Mouse (Mus musculus): ENCODE results near the gene Accsl.
A peak's percentile ranks its signal among the peaks of the same experiment; 100 is the strongest.

Accsl gene

GRCm38 (mm10) chr2:93874606-93875005, 5.6 kb upstream of the Accsl start:
- DNase-seq (ENCODE audit: extremely low spot score, low spot score): no peak

- no peak for DNase-seq (ENCODE audit: extremely low spot score, low spot score)
These were observed 5.2 kb upstream of the Accsl start for GRCm38 (mm10) chr2:93874227-93874514.

DNA sequence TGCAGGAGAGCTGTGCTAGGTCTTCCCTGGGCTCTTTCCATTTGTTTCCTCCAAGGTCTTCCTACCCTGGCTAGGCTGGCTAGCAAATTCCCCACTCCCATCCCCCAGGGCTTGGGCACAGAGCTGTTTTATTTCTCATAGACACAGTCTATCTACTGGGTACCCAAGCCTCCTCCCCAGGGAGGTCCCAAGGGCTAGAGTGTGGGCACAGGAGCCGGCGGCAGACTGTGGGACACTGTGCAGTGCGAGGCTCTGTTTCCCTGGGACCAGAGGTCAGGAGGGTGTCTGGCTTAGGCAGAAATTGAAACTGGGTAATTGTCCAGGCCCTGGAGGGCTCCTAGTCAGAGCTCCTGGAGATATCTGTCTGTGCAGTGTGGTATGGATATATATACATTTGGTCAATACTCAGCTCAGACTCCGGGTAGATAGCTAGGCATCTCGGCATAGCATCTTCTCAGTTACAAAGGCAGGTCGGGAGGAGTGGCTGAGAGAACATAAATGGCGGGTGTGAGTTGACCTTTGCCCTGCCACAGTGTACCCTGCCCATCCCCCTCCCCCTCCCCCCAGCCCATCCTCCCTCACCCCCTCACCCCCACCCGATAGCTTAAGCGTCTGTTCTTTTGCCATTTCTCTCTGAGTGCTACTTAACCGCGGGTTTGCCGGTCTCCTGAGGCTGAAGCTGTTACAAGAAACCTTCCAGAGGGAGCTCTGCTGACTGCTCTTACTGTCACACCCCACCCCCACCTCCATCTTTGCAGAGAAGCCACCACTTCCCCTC, 4.7 kb upstream of the Accsl start:
- DNase-seq (ENCODE audit: extremely low spot score, low spot score): peak; percentile 26

DNA sequence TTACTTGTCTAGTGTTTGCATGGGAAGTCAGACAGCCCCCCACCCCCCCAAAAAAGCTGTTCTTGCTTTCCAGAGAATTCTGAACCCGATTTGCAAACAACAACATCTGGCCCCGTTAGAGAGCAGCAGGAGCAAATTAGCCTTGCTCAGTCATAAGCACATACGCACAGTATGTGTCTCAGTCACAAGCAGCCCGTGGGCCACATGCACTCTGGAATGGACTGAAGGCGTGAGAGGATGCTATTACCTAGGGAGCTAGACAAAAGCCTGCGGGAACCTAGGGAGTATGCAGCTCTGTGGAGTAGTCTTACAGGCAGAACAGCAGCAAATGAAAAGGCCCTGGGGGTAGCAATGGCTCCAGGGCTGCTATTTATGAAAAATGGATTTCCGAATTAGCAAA, 3.3 kb upstream of the Accsl start:
- DNase-seq (ENCODE audit: extremely low spot score, low spot score): no peak

GRCm38 (mm10) chr2:93871411-93871925, 2.5 kb upstream of the Accsl start:
- DNase-seq (ENCODE audit: extremely low spot score, low spot score): no peak

DNA sequence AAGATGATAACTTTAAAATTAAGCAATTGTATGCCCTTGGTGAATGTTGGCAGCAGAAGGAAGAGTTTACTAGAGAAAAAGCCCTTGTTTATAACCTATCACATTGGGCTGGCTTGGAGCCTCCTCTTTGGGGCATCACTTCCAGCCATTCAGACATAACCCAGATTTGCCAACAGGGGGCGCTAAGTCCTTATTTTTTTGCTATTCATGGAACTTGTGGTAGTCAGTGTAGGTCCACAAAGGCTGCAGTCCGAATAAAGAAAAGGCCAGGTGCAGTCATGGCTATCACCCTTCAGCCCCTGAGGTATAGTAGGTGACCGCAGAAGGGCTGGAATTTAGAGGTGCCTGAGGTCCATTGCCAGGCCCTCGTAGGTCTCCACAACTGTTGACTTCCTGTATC, 1.9 kb upstream of the Accsl start:
- peak; percentile 78 for DNase-seq (ENCODE audit: extremely low spot score, low spot score)

DNA sequence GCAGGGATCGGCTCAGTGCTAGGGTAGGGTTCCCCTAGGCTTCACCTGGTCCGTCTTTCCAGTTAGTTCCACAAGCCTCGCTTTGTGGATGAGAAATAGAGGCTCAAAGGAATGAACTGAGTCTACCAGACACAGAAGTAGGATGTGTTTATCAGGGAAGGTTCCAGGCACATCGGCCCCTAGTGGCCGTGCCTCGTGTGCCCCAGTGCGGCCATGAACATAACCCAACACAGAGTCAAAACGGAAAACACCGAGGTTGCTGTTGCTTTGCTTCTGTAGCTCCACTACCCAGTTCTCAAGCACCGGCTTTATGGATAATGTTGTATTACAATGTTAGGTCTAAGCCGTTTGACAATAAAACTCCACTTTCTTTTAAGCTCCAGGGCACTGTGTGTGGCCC, 391 bp downstream of the Accsl start:
- DNase-seq (ENCODE audit: extremely low spot score, low spot score): no peak

DNA sequence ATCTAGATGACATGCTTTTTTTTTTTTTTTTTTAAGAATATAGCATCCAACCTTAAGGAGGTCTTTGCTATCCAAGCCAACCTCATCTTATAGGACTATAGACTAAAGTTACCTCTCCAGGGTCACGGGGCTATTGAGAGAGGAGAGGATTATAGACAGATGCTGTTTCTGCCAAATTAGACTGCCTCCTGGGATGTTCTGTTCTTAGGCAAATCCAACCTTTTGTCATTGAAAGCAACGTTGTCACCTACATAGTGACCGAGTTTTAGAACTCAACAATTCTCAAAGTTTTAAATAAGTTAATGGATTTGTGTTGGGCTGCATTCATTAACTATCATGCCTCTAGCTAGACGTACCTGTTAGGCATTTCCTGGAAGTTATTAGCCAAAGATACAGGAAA, 5.7 kb downstream of the Accsl start:
- no peak for DNase-seq (ENCODE audit: extremely low spot score, low spot score)

DNA sequence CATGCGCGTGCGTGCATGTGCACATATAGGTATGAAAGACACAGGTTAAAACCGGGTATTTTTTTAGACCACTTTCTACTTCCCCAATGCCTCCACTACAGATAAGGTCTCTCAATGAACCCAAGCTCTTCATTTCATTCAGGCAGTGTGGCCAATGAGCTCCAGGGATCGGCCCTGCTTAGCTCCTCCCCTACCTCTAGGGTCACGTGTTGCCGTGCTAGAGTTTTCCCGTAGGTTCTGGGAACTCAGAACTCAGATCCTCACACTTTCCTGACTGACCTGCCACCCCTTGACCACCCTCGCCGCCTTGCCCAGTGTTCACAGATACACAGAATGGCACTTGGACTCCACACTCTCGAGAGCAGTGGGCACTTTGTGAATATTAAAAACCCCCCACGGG, 10.1 kb downstream of the Accsl start:
- no peak for DNase-seq (ENCODE audit: extremely low spot score, low spot score)

DNA sequence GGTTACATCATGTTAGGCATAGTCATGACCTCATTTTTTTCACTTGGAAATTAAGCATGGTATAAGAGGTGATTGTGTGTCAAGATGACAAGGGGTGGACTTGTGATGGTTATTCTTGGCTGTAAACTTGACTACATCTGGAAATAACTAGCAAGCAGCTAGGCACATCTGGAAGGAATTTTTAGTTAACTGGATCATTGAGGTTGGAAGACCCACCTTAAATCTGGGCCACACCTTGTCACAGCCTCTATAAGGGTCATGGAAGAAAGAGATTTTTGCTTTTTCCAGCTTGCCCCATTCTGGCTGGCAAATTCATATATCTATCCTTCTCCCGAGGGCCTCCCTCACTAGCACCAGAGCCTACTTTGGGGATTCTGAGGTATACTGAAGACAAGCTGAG, 17.7 kb downstream of the Accsl start:
- no peak for DNase-seq (ENCODE audit: extremely low spot score, low spot score)

DNA sequence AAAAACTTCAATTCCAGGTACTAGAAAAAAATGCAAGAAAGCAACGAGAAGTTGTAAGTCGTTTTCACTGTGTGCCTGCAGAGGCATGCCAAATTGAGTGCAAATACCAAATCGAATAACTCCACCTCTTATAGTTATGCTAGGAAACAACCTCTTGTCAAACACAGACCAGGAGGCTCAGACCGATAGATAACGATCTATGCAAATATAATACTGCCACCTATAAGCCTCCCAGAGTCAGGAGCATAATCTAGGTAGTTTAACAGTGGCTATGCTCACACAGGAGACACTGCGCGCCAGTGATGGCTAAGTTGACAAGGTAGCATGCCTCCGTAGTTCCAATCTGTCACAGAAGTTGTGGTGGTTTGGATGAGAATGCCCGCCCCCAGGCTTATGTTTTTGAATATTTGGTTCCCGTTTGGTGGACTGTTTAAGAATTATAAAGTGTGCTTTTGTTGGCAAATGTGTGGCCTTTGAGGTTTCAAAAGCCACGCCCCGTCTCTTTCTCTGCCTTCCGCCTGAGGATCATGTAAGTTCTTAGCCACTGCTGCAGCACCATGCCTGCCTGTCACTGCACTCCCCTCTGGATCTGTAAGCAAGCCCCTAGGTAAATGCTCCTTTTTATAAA, 18.5 kb downstream of the Accsl start:
- no peak for DNase-seq (ENCODE audit: extremely low spot score, low spot score)

GRCm38 (mm10) chr2:93849505-93850089, 19.4 kb downstream of the Accsl start, which contains the start of gene Accs:
Gene Accs (minus strand): TSS chr2:93849943.
- peak; percentile 83 for DNase-seq (ENCODE audit: extremely low spot score, low spot score)

DNA sequence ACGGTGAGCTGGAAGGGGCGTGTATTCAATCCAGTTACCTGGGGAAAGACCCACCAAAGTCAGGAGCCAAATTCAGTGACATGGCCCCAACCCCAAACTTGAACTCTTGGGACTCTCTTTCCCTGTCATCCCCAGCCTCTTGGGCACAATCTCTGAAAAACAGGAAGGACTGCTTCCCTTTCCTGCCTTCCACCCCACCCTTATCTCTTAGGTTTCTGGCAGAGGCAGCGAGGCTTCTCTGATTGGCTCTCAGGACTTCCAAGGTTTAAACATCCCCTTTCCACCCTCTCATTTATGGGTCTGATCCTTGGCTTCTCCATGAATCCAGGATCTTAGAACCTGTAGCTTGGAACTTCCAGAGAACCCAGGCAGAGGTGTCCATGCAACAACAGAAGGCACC, 27.6 kb downstream of the Accsl start:
- no peak for DNase-seq (ENCODE audit: extremely low spot score, low spot score)

DNA sequence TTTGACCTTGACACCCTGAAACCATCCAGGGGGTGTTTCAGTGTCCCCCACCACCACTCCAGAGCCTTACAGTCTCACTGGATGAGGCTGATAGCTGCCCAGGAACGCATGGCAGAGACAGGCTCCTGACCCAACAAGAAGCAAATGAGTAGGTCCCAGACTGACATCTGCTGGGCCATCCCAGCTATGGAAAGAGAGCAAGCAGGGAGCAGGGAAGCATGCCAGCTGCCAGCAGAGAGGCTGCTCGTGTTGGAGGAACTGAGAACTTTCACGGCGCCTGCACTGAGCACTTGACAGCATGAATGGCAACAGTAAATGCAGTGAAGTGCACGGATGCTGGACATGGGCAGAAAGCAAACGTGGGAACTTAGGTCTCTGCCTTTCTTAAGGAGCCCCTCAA, 28.8 kb downstream of the Accsl start:
- no peak for DNase-seq (ENCODE audit: extremely low spot score, low spot score)

- no peak for DNase-seq (ENCODE audit: extremely low spot score, low spot score)
These were observed 30.0 kb downstream of the Accsl start for GRCm38 (mm10) chr2:93838931-93839330.

DNA sequence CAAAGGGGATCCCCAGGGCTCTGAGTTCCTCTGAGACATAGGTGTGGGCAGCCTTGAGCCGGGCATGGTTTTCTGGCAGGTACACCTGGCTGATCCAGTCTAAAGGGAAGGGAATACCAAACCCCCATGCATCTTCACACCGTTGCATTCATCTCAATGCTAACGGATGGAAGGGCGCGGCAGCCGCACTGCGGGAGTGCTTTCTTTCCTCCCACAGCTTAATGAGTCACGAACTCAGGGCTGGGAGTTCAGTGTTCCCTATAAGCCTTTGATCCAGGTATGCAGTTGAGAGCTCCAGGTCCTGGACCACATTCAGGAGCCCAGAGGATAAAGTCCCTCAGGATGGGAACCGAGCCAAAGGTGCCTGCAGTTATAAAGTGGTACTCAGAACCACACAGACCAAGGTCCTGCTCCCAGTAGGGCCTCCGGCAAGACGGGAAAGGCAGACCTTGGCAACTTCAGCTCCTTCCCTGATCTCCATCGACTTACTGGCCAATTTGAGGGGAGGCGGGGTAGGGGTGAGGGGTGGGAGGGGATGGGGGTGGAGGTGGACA, 32.6 kb downstream of the Accsl start:
- no peak for DNase-seq (ENCODE audit: extremely low spot score, low spot score)

GRCm38 (mm10) chr2:93835596-93835995, 33.4 kb downstream of the Accsl start:
- DNase-seq (ENCODE audit: extremely low spot score, low spot score): no peak

DNA sequence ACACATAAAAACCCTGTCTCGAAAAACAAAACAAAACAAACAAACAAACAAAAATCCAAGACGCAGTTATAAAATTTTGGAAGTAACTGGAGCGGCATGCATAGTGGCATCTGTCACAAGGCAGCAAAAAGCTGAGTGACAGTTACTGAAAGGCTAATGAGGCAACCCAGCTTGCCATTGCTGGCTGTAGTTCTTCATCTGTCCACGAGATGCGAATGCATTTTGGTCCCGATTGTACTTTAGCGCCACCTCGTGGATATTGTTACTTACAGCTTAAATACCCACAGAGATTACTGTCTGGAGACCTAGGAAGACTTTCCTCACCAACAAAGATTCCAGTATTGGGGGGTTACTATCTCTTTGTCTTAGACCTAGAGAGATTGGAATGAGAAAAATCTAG, 45.4 kb downstream of the Accsl start:
- peak; percentile 62 for DNase-seq (ENCODE audit: extremely low spot score, low spot score)

DNA sequence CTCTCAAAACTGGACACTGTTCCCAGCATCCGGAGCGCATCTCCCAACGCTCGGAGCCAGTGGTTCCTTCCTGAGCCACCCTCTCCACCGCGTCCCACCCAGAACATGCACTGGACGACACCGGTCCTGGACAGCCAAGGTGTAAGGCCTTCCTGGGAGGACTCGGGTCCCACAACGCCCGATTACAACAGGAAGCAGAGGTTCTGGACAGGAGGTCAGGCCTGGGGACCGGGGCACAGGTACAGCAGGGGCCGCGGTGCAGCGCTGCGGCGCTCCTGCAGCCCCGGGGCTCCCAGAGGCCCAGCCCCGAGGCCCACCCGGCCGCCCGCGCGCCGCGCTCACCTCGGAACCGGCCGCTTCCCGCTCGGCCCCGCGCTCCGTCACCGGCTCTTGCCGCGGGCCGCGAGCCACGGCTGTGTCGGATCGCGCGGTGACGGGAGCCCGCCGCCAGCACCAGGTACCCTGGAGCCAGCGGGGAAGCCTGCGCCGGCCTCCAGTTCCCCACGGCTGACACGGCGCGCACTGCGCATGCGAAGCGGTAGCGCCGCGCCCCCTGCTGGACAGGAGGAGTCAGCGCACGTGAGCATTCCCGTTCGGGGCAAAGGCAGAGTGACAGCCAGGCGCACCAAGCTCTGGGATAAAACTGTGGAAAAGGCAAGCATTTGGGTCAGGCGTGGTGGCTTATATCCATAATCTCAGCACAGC, 46.8 kb downstream of the Accsl start, which contains the start of gene Ext2:
Ext2 (minus strand) TSS at position 524 of the 705 bp plus-strand sequence.
- DNase-seq (ENCODE audit: extremely low spot score, low spot score): peak; percentile 96

DNA sequence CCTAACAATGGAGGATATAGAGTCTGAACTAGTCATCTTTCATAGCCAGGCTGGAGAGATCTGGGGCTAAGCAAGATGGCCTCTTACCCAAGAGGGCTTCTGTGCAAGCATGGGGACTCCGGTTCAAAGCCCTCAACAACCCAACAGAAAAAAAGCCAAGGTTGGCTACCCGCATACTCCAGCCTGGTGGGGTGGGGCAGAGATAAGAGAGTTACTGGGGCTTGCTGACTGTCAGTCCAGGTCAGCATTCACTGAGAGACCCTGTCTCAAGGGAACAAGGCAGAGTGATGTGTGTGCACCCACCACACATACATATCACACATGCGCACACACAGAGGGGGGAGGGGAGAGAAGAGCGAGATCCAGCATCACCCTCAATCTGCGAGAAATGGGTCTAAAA, 51.2 kb downstream of the Accsl start:
- no peak for DNase-seq (ENCODE audit: extremely low spot score, low spot score)

DNA sequence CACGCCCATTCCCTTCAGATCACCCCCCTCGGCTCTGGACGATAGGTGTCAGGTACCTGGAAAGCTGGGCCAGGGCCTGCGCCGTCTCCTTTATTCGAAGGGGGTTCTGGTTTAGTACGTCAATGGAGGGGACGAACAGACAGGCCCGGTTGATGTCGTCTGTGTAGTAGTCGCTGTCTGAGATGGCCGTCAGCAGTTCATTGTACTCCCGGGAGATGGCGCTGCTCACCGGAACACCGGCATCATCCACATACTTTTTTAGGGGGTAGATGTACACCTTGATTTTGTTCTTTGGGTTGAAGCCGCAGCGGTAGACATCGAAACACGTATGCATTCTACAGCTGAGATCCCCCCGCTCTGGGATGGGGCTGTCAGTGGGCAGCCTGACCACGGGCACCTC, 55.6 kb downstream of the Accsl start:
- DNase-seq (ENCODE audit: extremely low spot score, low spot score): no peak

DNA sequence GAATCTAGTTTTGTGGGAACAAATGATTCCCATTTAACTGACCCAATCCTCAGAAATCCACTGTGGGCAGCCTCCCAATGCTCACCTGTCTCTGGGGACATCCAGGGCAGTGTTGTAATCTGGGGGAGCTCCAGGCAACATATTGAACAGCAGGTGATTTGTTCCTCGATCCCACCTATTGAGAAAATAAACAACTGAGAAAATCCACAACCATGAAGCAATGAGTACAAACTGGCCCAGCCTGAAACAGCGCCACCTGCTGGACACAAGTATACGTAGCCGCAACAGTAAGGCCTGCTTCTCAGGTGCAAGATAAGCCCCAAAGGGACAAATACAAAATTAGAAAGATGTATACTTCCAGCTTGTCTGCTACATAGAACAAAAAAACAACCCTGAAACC, 57.1 kb downstream of the Accsl start:
- DNase-seq (ENCODE audit: extremely low spot score, low spot score): peak; percentile 59

All from neural tube, embryonic 10.5 days (tissue).